ENCODE assay signal across 20 mouse cellular contexts in the genomic region with DNA sequence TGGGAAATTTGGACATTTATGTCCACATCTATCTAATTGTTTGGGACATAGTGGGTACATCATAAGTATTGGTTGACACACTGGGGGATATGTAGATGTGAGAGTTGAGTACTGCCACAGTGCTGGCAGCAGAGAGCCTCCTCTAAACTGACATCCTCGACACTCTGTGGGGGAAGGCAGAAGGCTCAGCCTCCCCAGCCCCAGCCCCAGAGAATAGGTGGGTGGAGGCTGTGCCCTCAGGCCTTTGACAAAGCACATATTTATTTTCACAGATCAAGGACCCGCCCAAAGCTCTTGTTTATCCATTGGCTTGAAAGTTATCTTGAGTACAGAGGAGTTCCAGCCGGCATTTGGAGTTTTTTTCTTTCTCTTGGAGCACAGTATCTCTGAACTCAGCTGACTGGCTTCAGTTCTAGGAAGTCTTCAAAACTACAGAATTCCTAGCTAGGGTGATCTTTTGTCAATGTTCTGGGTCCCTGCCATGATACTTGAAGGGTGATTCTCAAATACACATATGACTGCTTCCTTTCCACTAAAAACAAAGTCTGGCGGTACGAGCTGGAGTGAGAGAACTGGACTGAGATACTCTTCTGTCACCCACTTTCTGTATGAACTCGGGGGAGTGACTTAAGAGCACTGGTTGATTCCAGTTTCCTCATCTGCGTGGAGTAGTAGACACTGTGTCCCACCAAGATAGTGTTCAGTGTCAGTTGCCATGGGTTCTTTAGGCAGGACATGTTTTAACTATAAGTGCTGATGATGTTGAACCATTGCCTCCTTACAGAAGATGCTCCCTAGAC. TPM values are rescaled to one million over a fixed set of nuclear protein-coding genes. Genes with fewer than 3 reads are reported as not detected.
DNase-seq lines count a peak whose midpoint lies in the region; ATAC-seq and TF ChIP-seq lines count a peak whose summit lies in the region.
"Had no signal": no experiment of that assay in that cellular context is flagged by ENCODE, and none has a peak within 500 bp of the region (broad histone marks: within the 10 kb centered on the region; RNA-seq: fewer than 3 reads in every experiment).

No protein-coding gene starts in this region.

- no peak for DNase-seq in gastrocnemius, adult 2 months
- DNase-seq in gastrocnemius, adult 18-20 months (ENCODE audit: low spot score): no peak
- no peak for DNase-seq in kidney, adult 11 months
- no peak for DNase-seq in MN1 (ENCODE audit: low spot score)
- DNase-seq in left cerebral cortex, postnatal 36 days (ENCODE audit: low spot score in 2 of 2): no peak
- DNase-seq: cerebellum, adult 18-20 months; cerebellum, postnatal 36 days; gastrocnemius, postnatal 10 days; kidney, postnatal 4 days; layer of hippocampus, adult 9-11 months; thymus, postnatal 4 days had no signal

- WGBS in kidney, embryonic 16.5 days: 56% methylated on average over 7 of the region's 7 CpGs
- 18% methylated on average over 7 of the region's 7 CpGs for WGBS in lung, embryonic 16.5 days
- 40% methylated on average over 7 of the region's 7 CpGs for WGBS in stomach, embryonic 16.5 days

- intact Hi-C loops in gastrocnemius, adult 2 months (cut with DNase I): no loop called here
- intact Hi-C loops in left cerebral cortex, postnatal 36 days (cut with DNase I): no loop called here

- peak; percentile 61; the same call in 1 of the 2 replicates for ATAC-seq in kidney, embryonic 16.5 days (ENCODE audit: low FRiP score, low TSS enrichment)
- peak; percentile 82 for ATAC-seq in lung, embryonic 16.5 days (ENCODE audit: low read depth)
- peak; percentile 40; the same call in 1 of the 2 replicates for ATAC-seq in stomach, embryonic 16.5 days (ENCODE audit: insufficient read depth, low FRiP score)
- ATAC-seq: liver, embryonic 12.5 days had no signal

- H3K36me3 ChIP-seq in kidney, embryonic 16.5 days (ENCODE audit: insufficient read depth, low read length): no peaks in the 10 kb centered on the region
- H3K36me3 ChIP-seq in lung, embryonic 16.5 days (ENCODE audit: control insufficient read depth, insufficient read depth, low read length): no peaks in the 10 kb centered on the region
- no peaks in the 10 kb centered on the region for H3K36me3 ChIP-seq in stomach, embryonic 16.5 days (ENCODE audit: control insufficient read depth, insufficient read depth, low read length)
- H3K36me3 ChIP-seq: forebrain, embryonic 10.5 days; liver, embryonic 12.5 days; midbrain, embryonic 10.5 days had no signal

- no peak overlapping the region for H3K4me3 ChIP-seq in gastrocnemius, adult 2 months
- no peak overlapping the region for H3K4me3 ChIP-seq in kidney, embryonic 16.5 days (ENCODE audit: low read length)
- H3K4me3 ChIP-seq in lung, embryonic 16.5 days (ENCODE audit: low read length): no peak overlapping the region
- no peak overlapping the region for H3K4me3 ChIP-seq in stomach, embryonic 16.5 days (replicated peaks; ENCODE audit: low read length)
- H3K4me3 ChIP-seq: forebrain, embryonic 10.5 days; liver, embryonic 12.5 days; midbrain, embryonic 10.5 days had no signal

- H3K27me3 ChIP-seq in kidney, embryonic 16.5 days (ENCODE audit: insufficient read depth, low read length): no peaks in the 10 kb centered on the region
- no peaks in the 10 kb centered on the region for H3K27me3 ChIP-seq in lung, embryonic 16.5 days (ENCODE audit: control insufficient read depth, insufficient read depth, low read depth, low read length)
- no peaks in the 10 kb centered on the region for H3K27me3 ChIP-seq in stomach, embryonic 16.5 days (ENCODE audit: control insufficient read depth, insufficient read depth, low read length)
- H3K27me3 ChIP-seq: CH12.LX; liver, embryonic 12.5 days had no signal

- H3K4me1 ChIP-seq in kidney, embryonic 16.5 days (ENCODE audit: insufficient read depth, low read length): peaks cover 6% of the 10 kb centered on the region; the same call in 1 of the 2 replicates
- H3K4me1 ChIP-seq in lung, embryonic 16.5 days (replicated peaks; ENCODE audit: control insufficient read depth, insufficient read depth, low read length): peaks cover 17% of the 10 kb centered on the region
- peaks cover 18% of the 10 kb centered on the region for H3K4me1 ChIP-seq in stomach, embryonic 16.5 days (ENCODE audit: control insufficient read depth, insufficient read depth, low read length)
- H3K4me1 ChIP-seq: liver, embryonic 12.5 days; midbrain, embryonic 10.5 days had no signal

- H3K9me3 ChIP-seq in kidney, embryonic 16.5 days (ENCODE audit: low read length): 0 out of 2 replicates have a peak, but pooled peaks cover 8% of the 10 kb centered on the region
- no peaks in the 10 kb centered on the region for H3K9me3 ChIP-seq in lung, embryonic 16.5 days (ENCODE audit: control insufficient read depth, low read length)
- 0 out of 2 replicates have a peak, but pooled peaks cover 3% of the 10 kb centered on the region for H3K9me3 ChIP-seq in stomach, embryonic 16.5 days (replicated peaks; ENCODE audit: control insufficient read depth, low read length)
- H3K9me3 ChIP-seq: liver, embryonic 12.5 days had no signal

- no peak overlapping the region for H3K9ac ChIP-seq in kidney, embryonic 16.5 days (replicated peaks; ENCODE audit: low read length)
- H3K9ac ChIP-seq in lung, embryonic 16.5 days (ENCODE audit: low read length): no peak overlapping the region
- no peak overlapping the region for H3K9ac ChIP-seq in stomach, embryonic 16.5 days (ENCODE audit: low read length)
- H3K9ac ChIP-seq: liver, embryonic 12.5 days had no signal

- H3K27ac ChIP-seq in gastrocnemius, adult 2 months: peak overlapping the region; percentile 28; the same call in 1 of the 2 replicates
- no peak overlapping the region for H3K27ac ChIP-seq in kidney, embryonic 16.5 days (ENCODE audit: low read length)
- peak overlapping the region; percentile 46; the same call in 1 of the 2 replicates for H3K27ac ChIP-seq in lung, embryonic 16.5 days (ENCODE audit: low read length)
- peak overlapping the region; percentile 34 for H3K27ac ChIP-seq in stomach, embryonic 16.5 days (ENCODE audit: low read length)
- H3K27ac ChIP-seq: forebrain, embryonic 10.5 days; liver, embryonic 12.5 days; macrophage; midbrain, embryonic 10.5 days had no signal

- H3K4me2 ChIP-seq in kidney, embryonic 16.5 days (replicated peaks; ENCODE audit: low read depth, low read length): no peak overlapping the region
- peak overlapping the region; percentile 9; the same call in 1 of the 2 replicates for H3K4me2 ChIP-seq in lung, embryonic 16.5 days (ENCODE audit: low read depth, low read length)
- no peak overlapping the region for H3K4me2 ChIP-seq in stomach, embryonic 16.5 days (ENCODE audit: low read depth, low read length)
- H3K4me2 ChIP-seq: liver, embryonic 12.5 days had no signal

- TF ChIP-seq CTCF in gastrocnemius, adult 2 months (IDR thresholded peaks at IDR 0.05): no peak

RNA-seq across cellular contexts. Expression of a gene that starts 43.0 kb away (rescaled TPM):
- total RNA-seq in gastrocnemius, adult 2 months (2021): 10 to 100 TPM; 40.4 to 72.1 TPM
- total RNA-seq in gastrocnemius, adult 18-20 months (2021): 10 to 100 TPM; 59.0 to 63.7 TPM
- polyA plus RNA-seq in kidney, embryonic 16.5 days (2015; fragmentation: Nextera tagmentation; extraction: Ambion mirVana): 93.2 and 105 TPM in 2 replicates
- polyA plus RNA-seq in lung, embryonic 16.5 days (2015; fragmentation: Nextera tagmentation; extraction: Ambion mirVana): 44.9 and 47.8 TPM in 2 replicates
- polyA plus RNA-seq in stomach, embryonic 16.5 days (2015; fragmentation: Nextera tagmentation; extraction: Ambion mirVana): 69.7 and 71.4 TPM in 2 replicates
- total RNA-seq in left cerebral cortex, postnatal 36 days (2021): 10 to 100 TPM; 19.0 to 19.3 TPM
- total RNA-seq: MEL had no signal
- polyA plus RNA-seq: macrophage had no signal
